Mouse (Mus musculus) gastrocnemius, postnatal 4 days (tissue): ENCODE data around the gene Cd247. TPM values are rescaled to one million over a fixed set of nuclear protein-coding genes. Genes with fewer than 3 reads are reported as not detected.
"Not testable (repeated sequence)": the region's sequence is repeated elsewhere in the genome, so short reads cannot be mapped to it uniquely, and the experiment has no call there.

Experiments used
- DNase-seq, 2 experiments: peaks; one replicate each; pipeline ENCODE4 v3.0.0; 2021 to 2022; ENCODE audit warnings: low spot score in 2 of 2, mixed read lengths in 2 of 2
- long read RNA-seq, 2 experiments: library from polyadenylated mRNA; stranded (forward); transcript quantifications; one replicate each; pipeline ENCODE4 v2.0.0; 2021
- total RNA-seq, 2 experiments: library from RNA; stranded (reverse); gene quantifications; 2 replicates each; pipeline ENCODE4 v1.2.3; 2021

Cd247 gene
- total RNA-seq = 1 to 10 TPM in 1 of 2 experiments, under 1 TPM in 1; 0.70 to 1.1 TPM
- long read RNA-seq, experiment 1 = 0 reads
- long read RNA-seq, experiment 2, partial matches to known transcripts = 1 of 3 reads
- long read RNA-seq, experiment 2, other reads (novel, unspliced or antisense) = 1 of 3 reads

DNA sequence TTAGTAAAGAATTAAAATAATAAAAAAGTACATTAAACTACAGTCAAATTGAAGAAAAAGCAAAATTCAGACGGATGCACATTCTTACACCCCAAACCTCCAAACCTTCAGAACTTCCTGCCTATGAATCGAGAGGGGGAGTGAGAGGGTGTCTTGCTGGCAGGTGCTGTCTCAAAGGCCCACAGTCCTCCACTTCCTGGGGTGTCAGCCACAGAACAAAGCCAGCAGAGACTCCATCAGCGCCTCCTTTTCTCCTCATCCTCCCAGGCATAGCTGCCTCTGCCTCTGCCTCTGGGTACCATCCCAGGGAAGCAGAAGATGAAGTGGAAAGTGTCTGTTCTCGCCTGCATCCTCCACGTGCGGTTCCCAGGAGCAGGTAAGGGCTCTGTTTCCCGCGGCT lies at the start of gene Cd247:
Gene Cd247 (plus strand): TSS at position 171 of the 400 bp plus-strand sequence.
- DNase-seq = no peak

GRCm38 (mm10) chr1:165738985-165739384 lies 49.5 kb upstream of the Cd247 start:
- no peak for DNase-seq

DNA sequence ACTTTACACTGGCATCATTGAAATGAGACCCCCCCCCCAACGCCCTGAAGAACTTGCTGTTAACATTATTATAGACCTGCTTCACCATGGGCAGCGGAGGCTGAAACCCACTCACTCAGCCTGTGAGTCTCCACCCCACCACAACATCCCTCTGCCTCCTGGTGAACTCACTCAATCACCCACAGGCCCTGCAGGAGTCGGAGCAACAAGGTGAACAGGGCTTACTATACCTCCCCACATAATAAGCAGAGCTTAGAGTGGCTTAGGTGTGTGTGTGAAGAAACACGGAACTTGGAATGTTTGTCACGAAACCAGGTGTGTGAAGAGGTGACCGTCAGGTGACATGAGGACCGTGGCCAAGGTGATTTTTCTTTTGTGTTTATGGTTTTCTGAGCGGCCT lies 46.5 kb upstream of the Cd247 start:
- no peak for DNase-seq

- no peak for DNase-seq
These were observed 40.4 kb upstream of the Cd247 start for GRCm38 (mm10) chr1:165748053-165748452.

- no peak for DNase-seq
These were observed 37.3 kb upstream of the Cd247 start for GRCm38 (mm10) chr1:165751142-165751541.

- no peak for DNase-seq
These were observed 36.6 kb upstream of the Cd247 start for GRCm38 (mm10) chr1:165751838-165752237.

DNA sequence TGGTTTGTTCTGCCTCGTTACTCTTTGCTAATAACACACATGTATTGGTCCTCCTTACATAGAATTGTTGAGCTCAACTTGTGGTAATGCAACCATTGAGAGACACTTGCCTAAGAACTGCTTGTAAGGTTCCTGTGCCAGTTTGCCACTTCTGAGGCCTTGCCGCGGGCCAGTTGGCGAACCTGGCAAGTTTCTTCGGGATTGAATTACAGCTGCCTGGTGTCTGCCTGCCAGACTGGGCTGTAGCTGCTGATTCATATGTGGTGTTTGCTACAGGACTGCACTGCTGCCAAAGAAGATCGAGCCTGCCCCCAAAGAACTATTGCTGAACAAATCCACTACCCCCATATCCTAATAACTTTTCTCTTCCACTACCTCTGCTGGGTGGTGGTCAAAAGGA lies 34.3 kb upstream of the Cd247 start:
- no peak for DNase-seq

DNA sequence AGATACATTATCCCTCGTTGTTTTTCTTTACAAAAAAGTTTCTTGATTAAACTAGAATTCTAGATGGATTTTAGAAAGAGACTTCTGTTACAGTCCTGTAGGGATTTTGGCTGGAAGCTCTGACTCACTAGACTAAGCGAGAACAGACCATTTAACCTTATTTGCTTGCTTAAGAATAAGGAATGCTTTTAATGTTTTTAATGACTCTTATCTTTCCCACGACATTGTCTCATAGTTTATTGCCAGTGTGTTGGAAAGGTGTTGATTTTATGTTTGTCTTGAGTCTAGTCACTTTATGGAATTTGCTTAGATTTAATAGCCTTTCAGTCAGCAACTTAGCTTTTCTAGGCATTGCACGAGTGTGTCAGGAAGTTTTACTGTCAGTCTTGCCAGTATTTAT lies 33.3 kb upstream of the Cd247 start:
- DNase-seq = no peak

- DNase-seq = no peak
These were observed 26.8 kb upstream of the Cd247 start for GRCm38 (mm10) chr1:165761522-165762305.

DNA sequence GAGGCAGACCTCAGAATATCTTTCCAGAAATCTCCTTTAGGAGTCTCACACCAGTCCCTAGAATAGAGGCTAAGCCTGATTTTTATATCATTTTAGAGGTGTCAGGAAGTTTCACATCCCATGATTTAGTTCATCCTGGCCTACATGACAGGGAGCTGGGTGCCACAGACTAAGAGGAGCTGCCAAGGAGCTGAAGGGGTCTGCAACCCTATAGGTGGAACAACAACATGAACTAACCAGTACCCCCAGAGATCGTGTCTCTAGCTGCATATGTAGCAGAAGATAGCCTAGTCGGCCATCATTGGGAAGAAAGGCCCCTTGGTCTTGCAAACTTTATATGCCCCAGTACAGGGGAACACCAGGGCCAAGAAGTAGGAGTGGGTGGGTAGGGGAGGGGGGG lies 26.0 kb upstream of the Cd247 start:
- not testable (repeated sequence) for DNase-seq

GRCm38 (mm10) chr1:165762914-165763634 lies 25.4 kb upstream of the Cd247 start:
- DNase-seq = no peak

- peak; percentile 79 to 91 for DNase-seq
These were observed 24.7 kb upstream of the Cd247 start, which contains the start of gene Creg1 for GRCm38 (mm10) chr1:165763635-165764372. Gene Creg1, plus strand, starts transcription at chr1:165763746.

GRCm38 (mm10) chr1:165764571-165764970 lies 23.9 kb upstream of the Cd247 start:
- DNase-seq = no peak

- DNase-seq = no peak
These were observed 23.4 kb upstream of the Cd247 start for GRCm38 (mm10) chr1:165765041-165765440.

- no peak for DNase-seq
These were observed 22.7 kb upstream of the Cd247 start for GRCm38 (mm10) chr1:165765651-165766294.

GRCm38 (mm10) chr1:165766295-165766890 lies 22.1 kb upstream of the Cd247 start:
- DNase-seq = no peak

DNA sequence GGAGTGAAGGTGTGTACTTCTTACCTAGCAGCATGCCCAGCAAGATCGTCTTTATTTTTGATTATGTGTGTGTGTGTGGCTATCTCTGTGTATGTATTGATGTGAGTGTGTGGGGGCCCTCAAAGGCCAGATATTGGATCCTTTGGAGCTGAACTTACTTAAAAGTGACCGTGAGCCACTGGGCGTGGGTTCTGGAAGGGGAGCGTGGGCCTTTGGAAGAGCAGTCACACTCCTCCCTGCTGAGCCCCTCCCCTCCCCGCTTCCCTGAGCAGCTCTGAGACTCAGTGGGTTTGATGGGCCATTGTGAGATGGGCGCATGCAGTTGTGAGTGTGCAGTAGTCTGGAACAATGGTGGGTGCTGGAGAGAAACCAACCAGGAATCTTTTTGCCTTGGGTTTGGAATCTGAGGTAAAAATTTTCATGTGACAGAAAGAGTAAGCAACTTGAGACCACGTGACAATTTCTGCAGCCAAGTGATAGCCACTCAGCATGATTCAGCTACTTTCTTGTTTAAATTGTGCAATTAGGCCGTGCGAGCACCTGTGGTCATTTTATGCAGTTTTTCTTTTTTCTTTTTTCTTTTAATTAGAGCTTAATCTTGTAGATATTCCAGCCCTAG lies 19.5 kb upstream of the Cd247 start:
- DNase-seq = no peak

GRCm38 (mm10) chr1:165770181-165770759 lies 18.2 kb upstream of the Cd247 start:
- no peak for DNase-seq

GRCm38 (mm10) chr1:165771491-165771897 lies 17.0 kb upstream of the Cd247 start:
- peak; percentile 53 to 73 for DNase-seq

- DNase-seq = no peak
These were observed 16.5 kb upstream of the Cd247 start for GRCm38 (mm10) chr1:165771998-165772397.
